Mouse (Mus musculus) liver, embryonic 11.5 days (tissue): Measurements from ENCODE around the gene Psma4. TPM values are rescaled to one million over a fixed set of nuclear protein-coding genes. Genes with fewer than 3 reads are reported as not detected.

Experiments
- ATAC-seq: fragments of 200-750 bp; cut with Nextera tagmentation; replicated peaks from 2 replicates; pipeline ENCODE4 v1.8.0; 2017; ENCODE audit warnings: moderate number of reproducible peaks, mild to moderate bottlenecking, moderate TSS enrichment, moderate library complexity; ENCODE audit not compliant: low FRiP score
- DNase-seq: peaks from one replicate; pipeline ENCODE4 v3.0.0-alpha.2; 2017; ENCODE audit warnings: low spot score
- H3K27ac ChIP-seq: fragments of 300-500 bp; sonication (generic); 2 replicates; pipeline ENCODE4 v1.5.1; 2014; ENCODE audit warnings: mild to moderate bottlenecking, low read depth, low read length, control low read depth
- H3K27me3 ChIP-seq: fragments of 300-500 bp; sonication (generic); replicated peaks from 2 replicates; pipeline ENCODE4 v1.6.1; 2014; ENCODE audit warnings: low read length, mixed read lengths; ENCODE audit not compliant: control insufficient read depth, insufficient read depth
- H3K36me3 ChIP-seq: fragments of 300-500 bp; sonication (generic); 2 replicates; pipeline ENCODE4 v1.6.1; 2014; ENCODE audit warnings: mild to moderate bottlenecking, low read length, moderate library complexity, mixed read lengths; ENCODE audit not compliant: control insufficient read depth, insufficient read depth
- H3K4me1 ChIP-seq: fragments of 300-500 bp; sonication (generic); replicated peaks from 2 replicates; pipeline ENCODE4 v1.6.1; 2014; ENCODE audit warnings: low read length, mixed read lengths; ENCODE audit not compliant: control insufficient read depth, insufficient read depth
- H3K4me2 ChIP-seq: fragments of 300-500 bp; sonication (generic); 2 replicates; pipeline ENCODE4 v1.6.1; 2014; ENCODE audit warnings: mild to moderate bottlenecking, control low read depth, moderate library complexity
- H3K4me3 ChIP-seq: fragments of 300-500 bp; sonication (generic); 2 replicates; pipeline ENCODE4 v1.5.1; 2014; ENCODE audit warnings: low read depth, low read length, control low read depth
- H3K9ac ChIP-seq: fragments of 300-500 bp; sonication (generic); 2 replicates; pipeline ENCODE4 v1.6.1; 2014; ENCODE audit warnings: low read depth, low read length, control low read depth
- H3K9me3 ChIP-seq: fragments of 300-500 bp; sonication (generic); 2 replicates; pipeline ENCODE4 v1.6.1; 2016; ENCODE audit warnings: low read length, inconsistent platforms, mixed read lengths; ENCODE audit not compliant: control insufficient read depth
- WGBS: fragments of 180-500 bp; shearing (Covaris S2); extraction: QIAGEN DNeasy Blood & Tissue Kit; methylation state at CpG from one replicate; pipeline ENCODE4 v1.1.7; 2014; 5-methylcytosine and 5-hydroxymethylcytosine counted together
- polyA plus RNA-seq: library from polyadenylated mRNA; unstranded; fragments of >200 nt; fragmentation: Nextera tagmentation; extraction: Ambion mirVana; gene quantifications from 2 replicates; pipeline ENCODE4 v1.2.1, GENCODE M21; 2014

Gene Psma4
- polyA plus RNA-seq, 1 experiment from 2014 or later = 329 TPM

- Histone ChIP-seq H3K9ac (no peak overlapping the region), H3K27ac (no peak overlapping the region), H3K4me1 (no peaks in the 10 kb centered on the region), H3K4me2 (no peak overlapping the region), H3K9me3 (no peaks in the 10 kb centered on the region), H3K36me3 (no peaks in the 10 kb centered on the region), H3K27me3 (0 out of 2 replicates have a peak, but pooled peaks cover 4% of the 10 kb centered on the region), H3K4me3 (no peak overlapping the region)
- ATAC-seq (no peak), DNase-seq (no peak)
- WGBS = 63% methylated on average over 4 of the region's 4 CpGs
Observed at GRCm38 (mm10) chr9:55003609-55004008, 53.0 kb downstream of the Psma4 start.

Other genes with a start within 250 kb of the Psma4 start
- 198 and 203 TPM in 2 replicates for gene Wdr61, start 216.3 kb upstream of the Psma4 start, polyA plus RNA-seq
- gene Crabp1, start 186.0 kb upstream of the Psma4 start, polyA plus RNA-seq = 37.0 and 40.0 TPM in 2 replicates
- 31.3 TPM in 2 replicates for gene Ireb2, start 87.0 kb upstream of the Psma4 start, polyA plus RNA-seq
- gene Hykk, start 33.5 kb upstream of the Psma4 start, polyA plus RNA-seq = 1.9 and 2.3 TPM in 2 replicates
- gene AY074887, start 208 bp downstream of the Psma4 start, polyA plus RNA-seq = 0.91 and 1.3 TPM in 2 replicates
- gene Chrna5, start 30.1 kb downstream of the Psma4 start, polyA plus RNA-seq = 0.06 TPM in 1 of 2 replicates, not detected in the other
- 0.16 and 0.18 TPM in 2 replicates for gene Chrna3, start 75.8 kb downstream of the Psma4 start, polyA plus RNA-seq
- gene Chrnb4, start 98.0 kb downstream of the Psma4 start, polyA plus RNA-seq = 0.12 and 0.14 TPM in 2 replicates
- gene Ube2q2, start 198.1 kb downstream of the Psma4 start, polyA plus RNA-seq = 34.8 and 36.9 TPM in 2 replicates